Mouse (Mus musculus) neural tube, embryonic 10.5 days (tissue): ENCODE measurements around the gene Cdkl1.
A peak's percentile ranks its signal among the peaks of the same experiment; 100 is the strongest.

Experiments used
- DNase-seq: peaks from one replicate; pipeline ENCODE4 v3.0.0-alpha.2; 2017; ENCODE audit warnings: low spot score; ENCODE audit errors: extremely low spot score

Gene Cdkl1

GRCm38 (mm10) chr12:69783247-69784025 is 7.6 kb downstream of the Cdkl1 start:
- DNase-seq: no peak

- DNase-seq: no peak
Observed at GRCm38 (mm10) chr12:69781935-69782650, 9.0 kb downstream of the Cdkl1 start.

- no peak for DNase-seq
Observed at GRCm38 (mm10) chr12:69781480-69781879, 9.6 kb downstream of the Cdkl1 start.

GRCm38 (mm10) chr12:69777957-69778356 is 13.1 kb downstream of the Cdkl1 start:
- DNase-seq: no peak

- DNase-seq: no peak
Observed at GRCm38 (mm10) chr12:69777341-69777730, 13.7 kb downstream of the Cdkl1 start.

- DNase-seq: no peak
Observed at GRCm38 (mm10) chr12:69776607-69777340, 14.3 kb downstream of the Cdkl1 start.

GRCm38 (mm10) chr12:69768841-69769240 is 22.2 kb downstream of the Cdkl1 start:
- no peak for DNase-seq

GRCm38 (mm10) chr12:69767476-69768258 is 23.4 kb downstream of the Cdkl1 start:
- no peak for DNase-seq

GRCm38 (mm10) chr12:69766185-69766904 is 24.7 kb downstream of the Cdkl1 start:
- DNase-seq: no peak

GRCm38 (mm10) chr12:69765543-69765942 is 25.5 kb downstream of the Cdkl1 start:
- DNase-seq: no peak

- no peak for DNase-seq
Observed at GRCm38 (mm10) chr12:69761603-69762002, 29.5 kb downstream of the Cdkl1 start.

- no peak for DNase-seq
Observed at GRCm38 (mm10) chr12:69760743-69761406, 30.2 kb downstream of the Cdkl1 start.

- no peak for DNase-seq
Observed at GRCm38 (mm10) chr12:69760014-69760413, 31.1 kb downstream of the Cdkl1 start.

- no peak for DNase-seq
Observed at GRCm38 (mm10) chr12:69759267-69759885, 31.7 kb downstream of the Cdkl1 start.

GRCm38 (mm10) chr12:69758221-69759185 is 32.6 kb downstream of the Cdkl1 start:
- peak; percentile 56 for DNase-seq

- DNase-seq: peak; percentile 75
Observed at GRCm38 (mm10) chr12:69757418-69758141, 33.5 kb downstream of the Cdkl1 start.

- DNase-seq: no peak
Observed at GRCm38 (mm10) chr12:69756015-69756414, 35.1 kb downstream of the Cdkl1 start.

GRCm38 (mm10) chr12:69753936-69754335 is 37.1 kb downstream of the Cdkl1 start:
- DNase-seq: no peak
